Mouse (Mus musculus): ENCODE results near the gene Mettl23.

The Mettl23 gene

DNA sequence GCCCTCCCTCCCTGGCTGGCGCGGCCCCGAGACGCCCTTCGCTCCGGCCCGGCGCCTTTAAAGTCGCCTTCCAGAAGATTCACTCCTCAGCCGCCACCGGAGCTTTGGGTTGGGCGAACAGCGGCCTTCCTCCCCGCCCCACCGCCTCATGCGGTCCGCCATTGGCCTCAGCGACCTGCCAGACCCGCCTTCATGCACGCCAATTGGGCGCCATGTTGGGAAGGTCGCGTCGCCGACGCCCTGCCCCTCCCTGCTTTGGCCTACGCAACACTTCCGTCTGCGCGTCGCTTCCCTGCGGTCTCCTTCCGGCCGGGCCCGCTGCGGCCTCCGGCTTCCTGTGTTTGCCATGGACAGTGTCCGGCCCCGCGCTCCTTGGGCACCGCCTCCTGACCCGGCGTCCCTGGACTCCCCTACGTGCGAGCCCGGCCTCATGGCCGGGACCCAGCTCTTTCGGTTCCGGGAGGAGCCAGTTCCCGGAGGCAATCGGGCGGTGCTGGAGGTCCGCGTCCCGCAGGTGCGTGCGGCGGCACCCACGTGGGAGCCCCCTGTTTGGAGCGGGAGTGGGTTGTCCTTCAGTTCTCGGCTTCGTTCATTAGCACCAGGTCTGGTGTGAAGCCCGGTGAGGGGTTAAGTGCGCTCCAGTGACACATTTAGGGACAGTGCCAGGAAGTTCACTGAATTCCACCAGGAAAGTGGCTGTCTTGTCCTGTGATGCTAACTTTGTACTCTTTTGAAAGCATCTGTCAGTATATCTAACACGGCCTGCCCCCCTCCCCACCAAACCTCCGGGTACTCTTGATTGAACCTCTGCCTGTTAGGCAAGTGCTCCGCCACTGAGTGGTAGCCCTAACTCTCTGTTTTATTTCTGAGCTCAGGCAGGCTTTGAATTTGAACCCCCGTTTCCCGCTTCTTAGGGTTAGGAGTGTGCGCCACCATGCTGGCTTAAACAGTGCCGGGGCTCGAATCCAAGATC lies at the start of gene Mettl23, which contains the start of gene Jmjd6:
Gene Mettl23 (plus strand): TSS at position 18 of the 973 bp plus-strand sequence.
Gene Jmjd6 (minus strand): TSS at position 189 of the 973 bp plus-strand sequence.
- peak; percentile 96 for DNase-seq (ENCODE audit: low spot score in 2 of 2)

DNA sequence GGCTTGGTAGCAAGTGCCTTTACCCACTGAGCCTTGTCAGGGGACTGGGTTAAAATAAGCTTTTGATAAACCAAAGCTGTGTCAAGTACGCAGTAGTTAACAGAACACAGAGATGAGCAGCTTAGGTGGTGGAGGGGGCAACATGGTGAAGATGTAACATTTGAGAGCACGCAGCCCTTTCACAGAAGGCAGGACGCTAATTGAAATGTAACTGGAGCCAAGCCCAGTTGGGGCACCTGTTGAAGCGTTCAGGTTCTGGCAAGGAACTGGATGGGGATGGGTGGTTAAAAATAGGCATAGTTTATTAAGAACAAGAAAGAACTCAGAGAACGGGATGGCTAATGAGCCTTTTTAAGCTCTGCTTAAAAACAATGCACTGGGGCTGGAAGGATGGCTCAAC lies 43.7 kb upstream of the Mettl23 start:
- DNase-seq (ENCODE audit: low spot score in 2 of 2): no peak

DNA sequence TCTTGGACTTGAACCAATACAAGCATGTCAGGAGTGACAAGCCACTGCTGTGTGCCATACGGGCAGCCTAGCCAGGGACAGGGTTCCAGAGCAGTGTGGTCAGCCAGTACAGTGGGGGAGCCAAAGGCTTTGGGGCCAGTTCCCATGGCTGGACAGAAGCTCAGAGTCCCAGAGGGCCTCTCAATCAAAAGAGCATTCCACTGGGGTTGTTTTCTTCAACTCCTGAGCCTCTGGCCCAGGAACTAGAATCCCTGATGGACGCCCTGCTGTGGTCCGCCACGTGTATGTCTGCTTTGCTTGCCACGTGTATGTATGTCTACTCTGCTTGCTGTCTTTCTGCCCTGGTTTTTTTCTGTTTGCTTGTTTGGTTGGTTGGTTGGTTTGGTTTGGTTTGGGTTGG lies 42.0 kb upstream of the Mettl23 start:
- no peak for DNase-seq (ENCODE audit: low spot score in 2 of 2)

DNA sequence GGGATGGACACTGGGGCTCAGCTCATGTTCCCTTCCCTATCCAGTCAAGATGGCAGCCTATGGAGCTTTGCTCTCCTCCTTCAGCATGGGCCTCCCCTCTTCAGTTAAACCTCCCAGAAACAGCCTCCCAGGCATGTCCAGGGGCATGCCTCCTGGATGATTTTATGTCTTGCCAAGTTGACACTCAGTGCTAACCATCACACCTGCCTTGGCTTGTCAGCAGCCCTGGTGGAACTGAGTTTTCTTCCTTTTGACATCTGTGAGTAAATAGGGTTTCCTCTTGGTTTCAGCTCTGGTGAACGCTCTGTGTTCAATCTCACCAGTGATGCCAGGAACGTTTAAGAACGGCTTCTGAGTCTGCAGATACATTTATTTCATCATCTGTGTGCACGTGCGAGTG lies 40.4 kb upstream of the Mettl23 start:
- no peak for DNase-seq (ENCODE audit: low spot score in 2 of 2)

DNA sequence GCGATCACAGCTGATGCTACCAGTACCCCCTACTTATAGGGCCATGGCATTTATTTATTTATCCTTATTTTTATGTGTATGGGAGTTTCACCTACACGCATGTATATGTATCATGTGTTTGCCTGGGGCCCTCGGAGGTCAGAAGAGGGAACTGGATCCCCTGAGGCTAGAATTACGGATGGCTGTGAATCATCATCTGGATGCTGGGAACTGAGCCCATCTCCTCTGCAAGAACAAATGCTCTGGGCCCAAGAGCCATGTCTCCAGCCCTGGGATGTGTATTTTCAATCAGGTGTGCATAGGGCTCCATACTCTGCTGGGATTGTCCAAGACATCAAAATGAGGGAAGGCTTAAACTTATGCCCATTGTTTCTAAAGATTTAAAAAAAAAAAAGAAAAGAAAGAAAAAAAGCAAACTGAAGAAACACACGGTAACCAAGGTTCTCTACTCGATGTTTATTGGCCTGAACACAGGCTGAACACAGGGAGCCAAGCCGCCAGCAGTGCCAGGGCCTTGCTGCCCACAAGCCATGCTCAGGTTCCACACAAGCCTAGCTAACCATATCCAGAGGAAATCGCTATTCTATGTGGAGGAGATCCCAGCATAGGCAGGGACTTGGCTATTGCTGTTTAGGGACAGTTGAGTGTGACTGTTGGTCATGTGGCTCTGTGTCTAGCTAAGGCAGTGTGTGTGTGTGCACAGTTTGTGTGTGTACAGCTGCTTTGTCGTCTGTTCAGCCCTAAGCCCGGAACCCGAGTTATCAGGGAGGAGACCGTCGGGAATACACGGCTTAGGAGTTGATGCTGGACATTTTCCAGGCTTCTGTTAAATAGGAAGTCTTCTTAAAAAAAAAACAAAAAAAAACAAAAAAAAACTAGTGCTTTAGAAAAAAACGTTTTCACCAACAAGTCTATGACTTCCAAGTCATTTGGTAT lies 36.7 kb upstream of the Mettl23 start:
- DNase-seq (ENCODE audit: low spot score in 2 of 2): no peak

DNA sequence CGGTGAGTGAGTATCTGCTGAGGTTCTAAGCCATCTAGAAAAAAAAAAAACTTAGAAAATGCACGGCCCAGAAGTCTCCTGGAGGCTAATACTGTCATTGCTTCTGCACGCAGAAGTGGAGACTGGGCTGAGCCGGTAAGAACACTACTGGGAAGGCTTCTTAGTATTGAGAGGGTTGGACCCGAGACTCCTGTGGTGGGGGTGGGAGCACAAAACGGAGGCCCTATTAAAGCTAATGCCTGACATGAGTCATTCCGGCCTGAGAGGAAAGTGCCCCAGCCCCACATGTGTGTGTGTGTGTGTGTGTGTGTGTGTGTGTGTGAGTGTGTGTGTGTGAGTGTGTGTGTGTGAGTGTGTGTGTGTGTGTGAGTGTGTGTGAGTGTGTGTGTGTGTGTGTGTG lies 36.0 kb upstream of the Mettl23 start:
- DNase-seq (ENCODE audit: low spot score in 2 of 2): no peak

DNA sequence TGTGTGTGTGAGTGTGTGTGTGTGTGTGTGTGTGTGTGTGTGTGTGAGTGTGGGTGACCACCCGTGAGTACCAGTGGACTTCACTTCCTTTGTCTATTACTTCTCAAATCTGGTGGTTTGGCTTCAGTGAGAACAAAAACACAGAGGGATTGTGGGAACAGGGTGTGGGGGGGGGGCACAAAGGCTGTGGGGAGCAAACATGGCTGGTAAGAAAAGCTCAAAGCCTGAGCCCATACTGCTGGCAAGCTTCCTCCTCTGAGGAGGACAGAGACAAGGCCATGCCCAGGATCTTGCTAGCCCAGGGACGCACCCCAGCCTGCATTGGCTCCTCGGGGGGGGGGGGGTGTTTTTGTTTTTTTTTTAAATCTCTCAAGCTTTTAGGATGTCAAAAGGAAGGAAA lies 35.6 kb upstream of the Mettl23 start:
- DNase-seq (ENCODE audit: low spot score in 2 of 2): no peak

DNA sequence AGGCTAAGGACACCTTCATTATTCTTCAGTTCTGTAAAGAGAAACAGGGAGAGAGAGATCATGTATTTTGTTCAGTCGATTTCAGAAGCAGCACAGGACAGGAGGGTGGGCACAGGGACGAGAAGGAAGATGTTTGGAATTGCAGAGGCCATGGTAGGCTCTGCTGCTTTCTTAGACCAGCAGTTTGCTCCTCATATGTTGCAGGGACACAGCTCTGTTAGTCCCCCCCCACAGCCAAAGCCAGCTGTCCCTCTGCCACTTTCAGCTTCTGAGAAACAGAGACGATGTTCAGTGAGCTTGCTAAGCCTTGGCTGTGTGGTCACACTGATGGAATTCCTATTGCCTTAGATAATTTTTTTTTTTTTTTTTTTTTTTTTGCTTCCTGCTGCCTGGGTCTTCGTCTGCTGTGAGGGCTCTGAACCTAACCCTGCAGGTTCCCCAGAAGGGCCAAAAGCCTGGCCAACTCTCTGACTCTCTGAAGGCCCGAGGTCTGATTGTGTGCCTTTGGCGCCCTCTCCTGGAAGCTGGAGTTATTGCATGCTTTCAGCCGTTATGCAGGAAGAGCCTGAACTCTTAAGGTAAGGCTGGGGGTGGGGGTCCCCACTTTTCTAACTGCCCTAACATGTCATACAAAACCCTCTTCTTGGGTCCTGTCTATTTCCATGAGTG lies 35.0 kb upstream of the Mettl23 start:
- DNase-seq (ENCODE audit: low spot score in 2 of 2): peak; percentile 68 to 84

DNA sequence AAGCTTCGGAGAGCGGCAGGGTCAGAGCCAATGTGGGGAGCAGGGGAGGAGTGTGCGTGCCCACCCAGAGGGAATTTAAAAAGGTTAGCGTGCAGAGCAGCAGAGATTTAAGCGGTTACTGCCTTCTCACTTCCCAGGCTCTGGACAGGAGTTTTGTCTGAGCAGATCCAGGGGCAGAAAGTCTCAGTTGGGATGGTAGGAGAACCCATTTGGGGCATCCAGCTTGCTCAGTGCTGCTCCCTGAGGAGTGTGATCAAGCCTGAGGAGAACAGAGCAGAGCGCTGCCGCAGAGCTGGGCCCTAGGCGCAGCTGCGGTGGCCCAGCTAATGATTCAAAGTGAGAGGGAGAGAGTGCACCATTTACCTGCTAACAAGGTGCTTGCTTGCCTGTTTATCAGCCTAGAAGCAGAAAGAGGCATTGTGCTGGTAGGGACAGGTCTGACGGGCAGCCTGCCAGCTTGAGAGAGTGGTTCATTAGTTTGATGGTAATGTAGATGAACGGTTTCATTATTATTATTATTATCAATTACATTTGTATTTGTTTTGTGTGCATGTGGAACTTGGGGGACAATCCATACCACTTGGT lies 34.2 kb upstream of the Mettl23 start:
- DNase-seq (ENCODE audit: low spot score in 2 of 2): no peak

DNA sequence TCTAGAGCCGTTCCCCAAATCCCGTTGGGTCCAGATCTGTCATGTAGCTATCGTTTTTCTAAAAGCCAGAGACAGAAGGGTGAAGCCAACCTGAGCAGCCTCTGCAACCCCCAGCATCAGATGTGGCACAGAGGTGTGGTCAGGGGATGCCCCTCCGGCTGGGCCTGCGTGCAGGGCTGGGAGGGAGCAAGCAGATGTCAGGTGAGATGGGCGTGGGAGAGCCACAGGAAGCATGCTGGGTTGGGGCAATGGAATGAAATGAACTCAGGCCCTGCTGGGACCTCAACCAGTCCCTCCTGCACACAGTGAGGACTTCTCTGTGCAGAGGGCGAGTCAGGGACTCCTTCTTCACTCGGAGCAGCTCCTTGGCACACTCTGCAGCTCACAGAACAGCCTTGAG lies 33.6 kb upstream of the Mettl23 start:
- no peak for DNase-seq (ENCODE audit: low spot score in 2 of 2)

DNA sequence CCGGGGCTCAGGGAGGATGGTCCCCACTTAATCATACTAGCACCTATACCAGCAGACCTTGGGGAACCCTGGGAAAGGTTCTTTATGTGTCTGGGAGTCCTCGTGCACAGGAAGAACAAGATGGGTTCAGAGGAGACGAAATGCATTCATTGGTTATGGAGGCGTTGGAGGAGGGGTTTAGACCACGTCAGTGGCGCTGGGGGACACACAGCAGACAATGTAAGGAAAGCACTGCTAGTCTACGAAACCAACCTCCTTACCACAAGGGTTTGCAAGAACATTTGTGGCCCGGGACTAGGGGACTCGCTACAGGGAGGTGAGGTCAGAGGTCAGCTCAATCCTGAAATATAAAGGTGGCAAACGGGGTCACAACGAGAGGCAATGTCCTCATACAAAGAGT lies 32.5 kb upstream of the Mettl23 start:
- no peak for DNase-seq (ENCODE audit: low spot score in 2 of 2)

DNA sequence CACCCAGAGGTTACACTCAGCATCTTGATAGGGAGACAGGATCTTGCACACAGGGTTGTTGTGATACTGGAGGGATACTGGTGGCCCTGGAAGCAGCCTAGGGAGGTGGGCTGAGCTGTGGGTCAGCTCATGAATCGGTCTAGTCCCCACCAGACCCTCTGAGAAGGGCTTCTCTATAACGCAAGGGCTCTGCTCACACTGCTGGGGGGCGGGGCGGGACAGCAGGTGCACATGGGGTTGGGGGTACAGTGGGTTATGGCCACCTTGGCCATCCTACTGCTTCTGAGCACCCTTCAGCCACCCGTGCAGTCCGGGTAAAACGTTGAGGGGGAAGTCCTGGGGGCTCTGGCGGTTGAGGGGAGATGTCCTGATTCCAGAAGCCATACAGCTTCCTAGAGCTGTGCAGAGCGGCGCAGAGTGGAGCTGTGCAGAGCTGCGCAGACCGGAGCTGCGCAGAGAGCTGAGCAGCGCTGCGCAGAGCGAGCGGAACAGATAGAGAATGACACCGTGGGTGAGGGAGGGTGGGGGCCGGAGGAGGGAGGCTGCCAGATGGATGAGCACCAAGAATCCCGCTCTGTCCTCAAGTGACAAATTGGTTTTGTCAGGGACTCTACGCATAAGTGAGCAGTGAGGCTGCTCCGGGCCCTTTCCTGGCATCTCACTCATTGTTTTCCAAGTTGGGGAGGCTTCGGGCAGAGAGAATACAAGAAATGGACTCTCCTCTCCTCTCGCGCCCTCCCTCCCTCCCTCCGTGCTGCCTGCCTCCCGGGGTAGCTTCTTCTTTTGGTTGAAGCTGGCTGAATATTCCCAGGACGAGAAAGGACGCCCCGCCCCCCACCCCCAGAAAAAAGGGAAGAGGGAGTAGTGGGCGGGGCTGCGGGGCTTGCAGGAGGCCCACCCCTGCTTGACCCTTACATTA lies 31.8 kb upstream of the Mettl23 start:
- DNase-seq (ENCODE audit: low spot score in 2 of 2): peak; percentile 64 to 65

DNA sequence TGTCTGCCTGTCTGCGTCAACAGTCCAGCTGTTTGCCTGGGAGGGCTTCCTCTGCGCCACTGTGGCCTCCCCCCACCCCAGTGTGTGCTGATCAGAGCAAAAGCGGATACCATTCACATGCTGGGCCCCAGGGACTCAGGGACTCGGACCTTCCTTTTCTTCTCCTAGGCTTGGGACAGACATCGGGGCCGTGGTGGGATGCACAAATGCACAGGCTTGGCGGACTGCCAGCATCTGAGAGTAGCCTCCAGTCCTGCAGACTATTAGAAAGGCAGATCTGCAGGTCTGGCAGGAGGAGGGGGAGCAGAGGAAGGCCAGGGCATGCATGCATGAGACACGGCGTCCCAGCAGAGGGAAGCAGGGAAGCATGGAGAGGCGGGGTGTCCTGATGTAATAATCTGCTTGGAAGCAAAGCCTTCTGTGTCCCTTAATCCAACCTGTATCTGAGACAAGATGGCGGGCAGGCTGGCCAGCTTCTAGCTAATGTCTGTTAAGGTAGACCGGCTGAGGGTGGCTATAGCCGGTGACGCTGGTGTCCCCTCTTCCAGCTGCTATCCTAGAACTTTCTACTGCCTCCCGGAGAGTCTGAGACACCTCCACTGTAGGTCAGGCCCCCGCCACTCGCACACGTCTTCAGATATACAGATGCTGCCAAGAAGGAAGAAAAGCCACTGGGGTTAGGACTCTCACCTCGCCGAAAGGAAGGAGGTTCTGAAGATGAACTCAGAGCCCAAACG lies 30.1 kb upstream of the Mettl23 start:
- DNase-seq (ENCODE audit: low spot score in 2 of 2): no peak

DNA sequence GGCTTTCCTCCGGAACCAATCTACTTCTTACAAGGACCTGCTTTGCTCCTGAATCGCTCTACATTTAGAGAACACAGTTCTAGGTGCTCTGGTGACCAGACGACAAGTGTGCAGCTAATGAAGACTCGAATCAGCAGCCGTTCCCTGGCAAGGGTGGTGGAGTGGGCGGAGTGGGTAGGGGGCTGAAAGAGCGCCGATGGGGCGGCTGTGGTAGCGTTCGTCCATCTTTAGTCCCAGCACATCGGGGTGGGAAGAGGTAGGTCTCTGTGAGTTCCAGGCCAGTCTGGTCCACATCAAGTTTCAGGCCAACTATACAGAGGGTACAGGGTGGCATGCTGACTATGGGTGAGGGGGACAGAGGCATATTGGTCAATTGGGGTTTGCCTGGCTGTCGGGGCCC lies 29.5 kb upstream of the Mettl23 start:
- no peak for DNase-seq (ENCODE audit: low spot score in 2 of 2)

DNA sequence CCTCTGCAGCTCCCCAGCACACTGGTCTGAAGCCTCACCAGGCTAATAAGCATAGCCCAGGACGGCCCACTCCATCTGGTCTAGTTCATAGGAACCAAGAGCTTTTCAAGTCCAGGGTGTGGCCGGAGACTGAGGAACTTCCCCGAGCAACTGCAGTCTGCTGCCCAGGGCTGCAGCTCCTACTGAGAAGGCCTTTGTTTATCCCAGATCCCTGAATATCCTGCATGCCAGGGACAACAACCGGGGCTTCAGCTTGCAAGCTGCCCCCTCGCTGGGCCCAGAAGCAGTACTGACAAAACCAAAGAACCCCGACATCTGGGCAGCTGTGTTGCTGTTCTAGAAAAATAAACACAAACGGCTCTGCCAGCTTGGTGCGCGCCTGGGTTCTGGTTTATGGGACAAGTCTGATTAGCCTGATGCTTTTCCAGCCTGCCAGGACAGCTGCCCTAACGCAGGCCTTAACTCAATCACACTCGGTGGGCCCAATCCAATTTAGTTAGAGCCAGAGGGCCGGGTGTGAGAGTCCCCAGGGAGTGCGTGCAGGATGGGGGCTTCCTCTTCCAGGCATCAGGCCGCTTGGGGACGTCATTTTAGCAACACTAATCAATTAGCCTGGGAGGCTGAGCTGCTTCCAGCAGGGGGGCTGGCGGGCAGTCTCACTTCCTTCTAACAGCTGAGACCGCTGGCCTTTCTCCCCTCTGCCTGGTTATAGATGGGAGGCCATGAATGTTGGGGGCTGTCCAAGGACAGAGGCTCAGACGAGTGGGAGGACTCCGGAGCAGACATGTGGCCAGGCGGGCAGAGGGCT lies 28.8 kb upstream of the Mettl23 start:
- DNase-seq (ENCODE audit: low spot score in 2 of 2): no peak

DNA sequence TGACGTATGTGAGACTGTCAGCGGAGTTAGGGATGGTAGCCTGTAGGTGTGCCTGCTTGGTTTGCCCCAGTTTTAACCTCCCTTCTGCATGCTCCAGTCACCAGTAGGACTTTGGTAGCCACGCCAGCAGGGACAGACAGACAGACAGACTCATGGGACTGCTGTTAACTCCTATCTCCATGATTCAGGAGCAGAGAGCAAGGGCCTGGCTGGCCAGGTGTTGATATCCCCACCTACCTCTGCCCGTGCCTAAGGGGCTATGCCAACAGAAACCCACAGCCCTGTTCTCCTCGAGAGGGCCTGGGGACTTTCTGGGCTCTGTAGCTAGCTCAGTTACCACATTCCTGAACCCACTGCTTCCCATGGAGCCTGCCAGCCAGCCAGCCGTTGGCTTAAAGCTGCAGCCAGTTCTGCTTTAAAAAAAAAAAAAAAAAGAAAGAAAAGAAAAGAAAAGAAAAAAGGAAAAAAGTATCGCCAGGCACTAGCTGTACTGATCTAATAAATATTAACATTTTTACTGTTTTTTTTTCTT lies 28.1 kb upstream of the Mettl23 start:
- no peak for DNase-seq (ENCODE audit: low spot score in 2 of 2)

DNA sequence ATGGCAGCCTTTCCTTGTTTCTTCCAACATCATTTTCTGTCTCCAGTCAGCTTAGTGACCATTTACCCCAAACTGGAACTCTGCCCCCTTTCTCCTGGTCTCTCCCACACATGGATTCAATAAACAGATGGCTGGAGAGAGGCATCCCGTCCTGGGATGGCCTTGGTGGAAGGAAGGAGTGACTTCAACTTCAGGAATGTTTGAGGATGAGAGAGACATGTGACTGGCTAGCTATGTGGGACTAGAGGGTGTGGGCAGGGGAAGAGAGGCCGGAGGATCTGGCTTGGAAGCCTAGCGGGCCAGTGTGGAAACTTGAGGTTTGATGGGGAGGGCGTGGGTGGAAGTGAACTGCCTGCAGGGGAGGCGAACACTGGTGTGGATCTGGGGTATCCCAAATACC lies 26.3 kb upstream of the Mettl23 start:
- DNase-seq (ENCODE audit: low spot score in 2 of 2): no peak

DNA sequence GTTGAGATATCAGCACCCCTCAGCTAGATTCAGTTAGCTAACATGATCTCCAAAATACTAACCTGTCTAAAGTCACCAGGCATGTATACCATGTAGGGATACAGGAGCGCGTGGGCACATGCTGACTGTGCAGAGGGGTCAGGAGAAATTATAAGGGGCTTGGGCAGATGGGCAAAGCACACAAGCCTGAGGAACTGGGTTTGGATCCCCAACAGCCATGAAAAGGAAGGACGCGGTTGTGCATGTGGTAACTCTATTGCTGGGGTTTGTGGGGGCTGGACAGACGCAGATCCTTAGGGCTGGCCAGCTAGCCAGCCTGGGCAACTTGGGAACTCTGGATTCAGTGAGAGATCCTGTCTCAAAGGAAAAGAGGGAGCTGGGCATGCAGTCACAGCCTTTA lies 25.5 kb upstream of the Mettl23 start:
- DNase-seq (ENCODE audit: low spot score in 2 of 2): no peak

DNA sequence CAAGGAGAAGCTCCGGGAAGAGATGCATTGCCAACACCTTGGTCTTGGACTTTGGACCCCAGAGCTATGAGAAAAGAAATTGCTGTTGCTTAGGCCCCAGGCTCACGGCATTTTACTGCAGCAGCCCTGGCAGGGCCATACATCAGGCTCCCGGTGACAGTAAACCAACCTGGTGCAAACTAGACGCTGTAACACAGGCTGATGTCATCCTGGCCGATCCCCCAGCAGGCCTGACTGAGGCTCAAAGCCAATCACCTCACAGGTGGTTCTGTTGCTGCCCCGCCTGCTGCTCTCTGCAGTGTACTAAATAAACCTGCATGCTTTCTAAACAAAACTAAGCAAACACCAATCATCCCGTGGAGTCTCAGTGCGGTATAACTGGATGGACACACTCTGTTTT lies 24.4 kb upstream of the Mettl23 start:
- DNase-seq (ENCODE audit: low spot score in 2 of 2): no peak

Measured in frontal cortex, postnatal 14 days (tissue).